Mouse (Mus musculus) embryonic facial prominence, embryonic 14.5 days (tissue): ENCODE measurements around the gene Tspoap1. TPM values are rescaled to one million over a fixed set of nuclear protein-coding genes. Genes with fewer than 3 reads are reported as not detected.

ENCODE experiments used
- ATAC-seq: fragments of 200-750 bp; cut with Nextera tagmentation; 2 replicates; pipeline ENCODE4 v1.8.0; 2017; ENCODE audit warnings: low read depth, moderate number of reproducible peaks, moderate TSS enrichment
- DNase-seq: peaks from one replicate; pipeline ENCODE4 v3.0.0-alpha.2; 2015; ENCODE audit warnings: low spot score
- H3K27ac ChIP-seq: fragments of 300-500 bp; sonication (generic); replicated peaks from 2 replicates; pipeline ENCODE4 v1.5.1; 2014; ENCODE audit warnings: low read depth, mild to moderate bottlenecking, low read length, moderate library complexity
- H3K27me3 ChIP-seq: fragments of 300-500 bp; sonication (generic); replicated peaks from 2 replicates; pipeline ENCODE4 v1.6.1; 2014; ENCODE audit warnings: low read length; ENCODE audit not compliant: control insufficient read depth, insufficient read depth
- H3K36me3 ChIP-seq: fragments of 300-500 bp; sonication (generic); 2 replicates; pipeline ENCODE4 v1.6.1; 2014; ENCODE audit warnings: low read length, mixed read lengths; ENCODE audit not compliant: control insufficient read depth, insufficient read depth
- H3K4me1 ChIP-seq: fragments of 300-500 bp; sonication (generic); 2 replicates; pipeline ENCODE4 v1.6.1; 2014; ENCODE audit warnings: antibody characterized with exemption, low read length; ENCODE audit not compliant: control insufficient read depth, insufficient read depth
- H3K4me2 ChIP-seq: fragments of 300-500 bp; sonication (generic); 2 replicates; pipeline ENCODE4 v1.6.1; 2014; ENCODE audit warnings: low read depth, mild to moderate bottlenecking, low read length, moderate library complexity, mixed read lengths
- H3K4me3 ChIP-seq: fragments of 300-500 bp; sonication (generic); 2 replicates; pipeline ENCODE4 v1.5.1; 2014; ENCODE audit warnings: low read depth, mild to moderate bottlenecking, low read length
- H3K9ac ChIP-seq: fragments of 300-500 bp; sonication (generic); 2 replicates; pipeline ENCODE4 v1.6.1; 2014; ENCODE audit warnings: low read depth, mild to moderate bottlenecking, low read length, moderate library complexity, mixed read lengths
- H3K9me3 ChIP-seq: fragments of 300-500 bp; sonication (generic); 2 replicates; pipeline ENCODE4 v1.6.1; 2016; ENCODE audit warnings: low read length; ENCODE audit not compliant: control insufficient read depth
- WGBS: fragments of 180-500 bp; shearing (Covaris S2); extraction: QIAGEN DNeasy Blood & Tissue Kit; methylation state at CpG from one replicate; pipeline ENCODE4 v1.1.7; 2014; 5-methylcytosine and 5-hydroxymethylcytosine counted together
- polyA plus RNA-seq: library from polyadenylated mRNA; unstranded; fragments of >200 nt; fragmentation: Nextera tagmentation; extraction: Ambion mirVana; gene quantifications from 2 replicates; pipeline ENCODE4 v1.2.1, GENCODE M21; 2014

Gene Tspoap1
- polyA plus RNA-seq, 1 experiment from 2014 or later: 1.9 TPM

DNA sequence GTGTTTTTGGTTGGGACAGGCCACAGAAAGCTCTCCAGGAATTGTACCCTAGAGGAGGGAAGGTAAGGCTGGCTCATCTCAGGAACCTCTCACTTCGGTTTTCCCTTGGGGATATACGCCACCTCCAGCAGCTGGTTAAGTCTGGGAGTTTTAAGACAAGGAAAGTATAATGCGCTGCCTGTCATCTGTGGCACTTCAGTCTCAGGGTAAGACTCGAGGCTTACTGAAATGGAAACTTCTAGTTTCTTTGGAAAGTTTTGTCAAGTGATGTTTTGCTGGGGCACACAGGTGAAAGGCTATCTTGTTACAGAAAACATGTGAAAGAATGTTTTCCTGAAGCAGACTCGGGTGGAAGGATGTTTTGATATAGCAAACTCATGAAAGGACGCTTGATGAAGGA, 47.1 kb downstream of the Tspoap1 start:
- no peaks in the 10 kb centered on the region for H3K4me1 ChIP-seq
- no peak for DNase-seq
- 76% methylated on average over 6 of the region's 6 CpGs for WGBS
- no peaks in the 10 kb centered on the region for H3K27me3 ChIP-seq
- no peak overlapping the region for H3K9ac ChIP-seq
- no peaks in the 10 kb centered on the region for H3K36me3 ChIP-seq
- H3K4me3 ChIP-seq: no peak overlapping the region
- H3K27ac ChIP-seq: no peak overlapping the region
- H3K4me2 ChIP-seq: no peak overlapping the region
- no peak for ATAC-seq
- no peaks in the 10 kb centered on the region for H3K9me3 ChIP-seq

DNA sequence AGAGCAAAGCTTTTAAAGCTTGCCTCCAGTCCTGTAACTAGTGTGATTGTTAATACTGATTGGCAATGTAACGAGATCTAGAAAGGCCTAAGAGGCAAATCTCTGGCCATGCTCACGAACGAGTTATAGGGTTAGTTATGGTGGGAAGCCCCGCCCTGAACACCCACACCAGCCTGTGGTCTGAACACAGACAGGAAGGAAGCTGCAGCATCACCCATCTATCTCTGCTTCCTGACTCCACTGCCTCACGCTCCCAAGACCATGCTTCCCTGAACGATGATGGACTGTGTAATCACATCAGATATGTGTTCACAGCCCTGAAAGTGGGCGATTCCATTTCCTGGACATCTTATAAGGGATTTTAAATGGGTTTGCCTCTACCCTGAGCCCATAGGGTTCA, 47.9 kb downstream of the Tspoap1 start:
- Histone ChIP-seq H3K4me2 (no peak overlapping the region), H3K9ac (no peak overlapping the region), H3K36me3 (no peaks in the 10 kb centered on the region), H3K4me3 (no peak overlapping the region), H3K9me3 (no peaks in the 10 kb centered on the region), H3K4me1 (no peaks in the 10 kb centered on the region), H3K27ac (no peak overlapping the region), H3K27me3 (no peaks in the 10 kb centered on the region)
- 80% methylated on average over 7 of the region's 7 CpGs for WGBS
- ATAC-seq (no peak), DNase-seq (no peak)

DNA sequence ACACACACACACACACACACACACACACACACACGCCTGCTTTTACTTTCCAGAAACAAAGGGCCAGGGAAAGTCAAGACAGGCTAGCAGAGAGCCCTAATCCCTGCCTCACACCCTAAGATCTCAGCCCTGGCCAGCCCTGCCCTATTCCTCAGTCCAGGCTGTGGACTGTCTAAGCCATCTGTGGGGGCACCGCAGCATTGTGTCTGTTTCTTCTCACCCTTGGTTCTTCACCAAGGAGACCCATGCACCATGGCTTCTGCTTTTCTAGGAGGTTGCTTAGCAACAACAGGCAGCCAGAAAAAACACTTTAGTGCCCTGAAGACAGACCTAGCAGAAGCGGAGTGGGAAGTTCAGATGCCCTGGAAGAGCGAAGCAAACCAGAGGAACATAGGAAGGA, 51.1 kb downstream of the Tspoap1 start:
- 65% methylated on average over 3 of the region's 4 CpGs for WGBS
- ATAC-seq (no peak), DNase-seq (no peak)
- H3K36me3 ChIP-seq: no peaks in the 10 kb centered on the region
- H3K4me2 ChIP-seq: no peak overlapping the region
- H3K27me3 ChIP-seq: no peaks in the 10 kb centered on the region
- H3K4me1 ChIP-seq: no peaks in the 10 kb centered on the region
- H3K9me3 ChIP-seq: no peaks in the 10 kb centered on the region
- H3K9ac ChIP-seq: no peak overlapping the region
- no peak overlapping the region for H3K4me3 ChIP-seq
- no peak overlapping the region for H3K27ac ChIP-seq

- Histone ChIP-seq H3K27ac (no peak overlapping the region), H3K36me3 (no peaks in the 10 kb centered on the region), H3K4me1 (0 out of 2 replicates have a peak, but pooled peaks cover 3% of the 10 kb centered on the region), H3K9me3 (no peaks in the 10 kb centered on the region), H3K4me3 (no peak overlapping the region), H3K4me2 (no peak overlapping the region), H3K27me3 (no peaks in the 10 kb centered on the region), H3K9ac (no peak overlapping the region)
- ATAC-seq: no peak
- WGBS: 66% methylated on average over 8 of the region's 8 CpGs
- DNase-seq: no peak
These were observed 54.5 kb downstream of the Tspoap1 start for GRCm38 (mm10) chr11:87814831-87815230.

- WGBS: 3% methylated on average over 27 of the region's 31 CpGs
- Histone ChIP-seq H3K4me1 (0 out of 2 replicates have a peak, but pooled peaks cover 3% of the 10 kb centered on the region), H3K27me3 (no peaks in the 10 kb centered on the region), H3K27ac (no peak overlapping the region), H3K9ac (peak overlapping the region; percentile 60), H3K4me2 (peak overlapping the region; percentile 61), H3K9me3 (no peaks in the 10 kb centered on the region), H3K36me3 (no peaks in the 10 kb centered on the region), H3K4me3 (peak overlapping the region; percentile 36)
- ATAC-seq (peak; percentile 84), DNase-seq (peak; percentile 36)
These were observed 56.5 kb downstream of the Tspoap1 start for GRCm38 (mm10) chr11:87816707-87817442.

- 28% methylated on average over 4 of the region's 4 CpGs for WGBS
- Histone ChIP-seq H3K9me3 (no peaks in the 10 kb centered on the region), H3K4me3 (peak overlapping the region; percentile 36), H3K27me3 (no peaks in the 10 kb centered on the region), H3K4me1 (0 out of 2 replicates have a peak, but pooled peaks cover 3% of the 10 kb centered on the region), H3K27ac (no peak overlapping the region), H3K9ac (peak overlapping the region; percentile 60; the same call in 1 of the 2 replicates), H3K36me3 (no peaks in the 10 kb centered on the region), H3K4me2 (peak overlapping the region; percentile 61)
- DNase-seq (peak; percentile 47), ATAC-seq (no peak)
These were observed 57.1 kb downstream of the Tspoap1 start for GRCm38 (mm10) chr11:87817443-87817773.

DNA sequence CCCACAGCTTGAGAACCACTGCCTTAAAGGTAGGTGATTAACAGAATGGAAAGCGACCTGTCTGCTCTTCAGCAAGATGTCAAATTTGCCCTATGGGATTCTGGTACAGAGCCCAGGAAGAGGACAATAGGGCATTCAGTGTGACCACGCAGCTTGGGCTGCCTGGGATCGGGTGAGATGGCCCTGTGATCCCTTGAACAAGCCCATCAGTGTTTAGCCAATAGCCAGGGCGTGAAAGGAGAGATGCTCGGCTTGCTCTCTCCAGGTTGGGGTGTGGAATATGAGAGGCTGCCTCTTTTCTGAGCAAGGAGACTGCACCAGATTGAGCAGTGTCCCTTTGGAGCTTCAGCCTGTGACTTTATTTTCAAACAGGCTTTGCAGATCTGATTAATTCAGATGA, 61.2 kb downstream of the Tspoap1 start:
- WGBS: 35% methylated on average over 5 of the region's 5 CpGs
- Histone ChIP-seq H3K4me2 (no peak overlapping the region), H3K27me3 (no peaks in the 10 kb centered on the region), H3K36me3 (no peaks in the 10 kb centered on the region), H3K4me1 (0 out of 2 replicates have a peak, but pooled peaks cover 3% of the 10 kb centered on the region), H3K9ac (no peak overlapping the region), H3K4me3 (no peak overlapping the region), H3K9me3 (no peaks in the 10 kb centered on the region), H3K27ac (no peak overlapping the region)
- ATAC-seq (no peak), DNase-seq (no peak)

DNA sequence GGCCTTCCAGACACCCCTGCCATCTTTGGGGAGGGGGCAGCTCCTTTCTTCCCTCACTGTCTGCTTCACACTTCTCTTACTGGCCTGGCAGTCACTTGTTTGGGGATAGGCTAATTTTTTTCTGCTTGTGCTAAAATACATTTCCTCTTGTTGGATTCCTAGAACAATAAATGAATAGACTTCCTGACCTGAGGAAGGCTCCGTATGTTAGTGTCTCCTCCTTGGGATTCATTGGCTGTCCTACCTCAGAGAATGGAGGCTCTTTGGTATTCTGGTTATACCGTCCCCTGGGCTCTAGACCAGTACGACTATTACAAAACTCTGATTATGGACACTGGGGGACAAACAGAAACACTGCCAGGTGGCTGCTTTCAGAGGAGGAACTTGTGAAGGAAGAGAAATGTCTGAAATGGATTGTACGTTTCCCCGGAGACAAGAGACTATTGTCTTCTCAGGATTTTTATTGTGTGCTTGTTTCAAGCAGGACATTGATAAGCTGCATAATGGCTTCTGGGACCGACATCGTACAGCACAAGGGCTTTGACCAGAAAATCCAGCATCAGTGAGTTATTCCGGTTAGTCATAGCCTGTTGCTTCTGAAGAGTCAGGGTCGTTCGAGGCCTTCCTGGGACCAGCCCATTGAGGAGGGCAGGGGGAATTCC, 68.0 kb downstream of the Tspoap1 start, which contains the start of gene Lpo:
Gene Lpo (minus strand): TSS at position 51 of the 662 bp plus-strand sequence.
- no peaks in the 10 kb centered on the region for H3K9me3 ChIP-seq
- H3K36me3 ChIP-seq: no peaks in the 10 kb centered on the region
- ATAC-seq (no peak), DNase-seq (no peak)
- H3K4me2 ChIP-seq: no peak within 1 kb of the TSS
- H3K9ac ChIP-seq: no peak within 1 kb of the TSS
- H3K27ac ChIP-seq: no peak within 1 kb of the TSS
- H3K4me3 ChIP-seq: no peak within 1 kb of the TSS
- H3K27me3 ChIP-seq: no peaks in the 10 kb centered on the region
- 66% methylated on average over 10 of the region's 10 CpGs for WGBS
- no peaks in the 10 kb centered on the region for H3K4me1 ChIP-seq
